Mouse (Mus musculus): ENCODE results near the gene Cox10.

GRCm38 (mm10) chr11:63969205-63969910 lies 109.9 kb downstream of the Cox10 start:
- TF ChIP-seq USF2 (IDR thresholded peaks at IDR 0.05; ENCODE audit: borderline replicate concordance in 1 of 2, insufficient read depth in 1 of 2, low read depth in 1 of 2, low read length in 2 of 2): no peak
- no peak for TF ChIP-seq POLR2AphosphoS2 (IDR thresholded peaks at IDR 0.05; ENCODE audit: low read length)
- no peak for TF ChIP-seq POLR2AphosphoS5 (IDR thresholded peaks at IDR 0.05; ENCODE audit: borderline replicate concordance, low read depth, low read length)
- no peak; a peak in 1 of 4 replicates for TF ChIP-seq POLR2A (IDR thresholded peaks at IDR 0.05; ENCODE audit: control insufficient read depth in 1 of 2, insufficient read depth in 1 of 2, low read depth in 1 of 2, low read length in 2 of 2, poor library complexity in 1 of 2)
- no peak for TF ChIP-seq RCOR1 (IDR thresholded peaks at IDR 0.05; ENCODE audit: low read depth, low read length)
- no peak for TF ChIP-seq CTCF (IDR thresholded peaks at IDR 0.05 in 2 of 3, conservative IDR thresholded peaks at IDR 0.05 in 1 of 3; ENCODE audit: control insufficient read depth in 1 of 3, insufficient read depth in 1 of 3, low read depth in 2 of 3, low read length in 3 of 3, poor library complexity in 1 of 3, severe bottlenecking in 1 of 3)
- TF ChIP-seq MAZ (IDR thresholded peaks at IDR 0.05; ENCODE audit: low read depth, low read length): no peak
- no peak for TF ChIP-seq UBTF (IDR thresholded peaks at IDR 0.05; ENCODE audit: borderline replicate concordance, insufficient read depth, low read depth, low read length)
- TF ChIP-seq MYC (IDR thresholded peaks at IDR 0.05; ENCODE audit: low read depth, low read length): no peak
